8 mouse cellular contexts compared by ENCODE assay signal in the genomic region with DNA sequence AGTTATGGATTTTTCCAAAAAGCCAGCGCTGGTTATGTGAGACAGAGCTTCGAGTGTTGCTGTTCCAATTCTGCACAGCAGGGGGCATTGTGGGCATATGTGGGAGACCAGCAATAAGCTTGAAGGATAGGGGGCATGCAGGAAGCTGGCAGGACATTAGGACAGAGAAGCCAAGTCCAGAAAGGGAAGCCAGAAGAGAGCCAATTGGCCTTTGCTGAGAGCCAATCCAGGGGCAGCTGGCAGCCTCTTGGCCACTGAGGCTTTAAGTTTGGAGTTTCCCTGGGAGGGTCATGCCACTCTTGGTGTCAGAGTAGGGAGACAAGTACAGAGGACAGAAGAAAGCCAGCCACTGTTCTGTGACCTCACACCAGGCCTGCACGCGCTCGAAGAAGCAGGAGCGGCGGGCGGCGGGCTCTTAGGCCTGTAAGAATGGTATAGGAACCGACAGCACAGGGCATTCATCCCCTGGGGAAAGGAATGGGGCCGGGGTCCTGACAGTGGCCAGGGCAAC. TPM values are rescaled to one million over a fixed set of nuclear protein-coding genes. Genes with fewer than 3 reads are reported as not detected.
A peak's percentile ranks its signal among the peaks of the same experiment; 100 is the strongest.
DNase-seq lines count a peak whose midpoint lies in the region; ATAC-seq lines count a peak whose summit lies in the region.

No protein-coding gene starts in this region.

- WGBS in heart, embryonic 14.5 days: 56% methylated on average over 11 of the region's 11 CpGs
- 75% methylated on average over 11 of the region's 11 CpGs for WGBS in liver, embryonic 11.5 days
- 65% methylated on average over 11 of the region's 11 CpGs for WGBS in stomach, embryonic 14.5 days

- H3K9me3 ChIP-seq in heart, embryonic 14.5 days (ENCODE audit: control insufficient read depth, low read length): no peaks in the 10 kb centered on the region
- H3K9me3 ChIP-seq in liver, embryonic 11.5 days (ENCODE audit: control insufficient read depth, low read length): no peaks in the 10 kb centered on the region
- no peaks in the 10 kb centered on the region for H3K9me3 ChIP-seq in stomach, embryonic 14.5 days (ENCODE audit: control insufficient read depth, low read depth, low read length)

- H3K27ac ChIP-seq in brown adipose tissue, adult 24 weeks (replicated peaks; ENCODE audit: low read depth, low read length): peak overlapping the region; percentile 72
- peak overlapping the region; percentile 54 to 81 for H3K27ac ChIP-seq in heart, embryonic 14.5 days (replicated peaks in 1 of 2; ENCODE audit: control insufficient read depth in 1 of 2, insufficient read depth in 1 of 2, low read depth in 2 of 2, low read length in 2 of 2)
- no peak overlapping the region for H3K27ac ChIP-seq in liver, embryonic 11.5 days (ENCODE audit: low read depth, low read length)
- H3K27ac ChIP-seq in stomach, embryonic 14.5 days (ENCODE audit: low read length): no peak overlapping the region

- no peak overlapping the region for H3K4me2 ChIP-seq in heart, embryonic 14.5 days (ENCODE audit: low read length)
- H3K4me2 ChIP-seq in liver, embryonic 11.5 days: no peak overlapping the region
- no peak overlapping the region for H3K4me2 ChIP-seq in stomach, embryonic 14.5 days (replicated peaks; ENCODE audit: low read depth, low read length)

- H3K36me3 ChIP-seq in heart, embryonic 14.5 days (ENCODE audit: control insufficient read depth, insufficient read depth, low read length): peaks cover 96% of the 10 kb centered on the region
- H3K36me3 ChIP-seq in liver, embryonic 11.5 days (ENCODE audit: control insufficient read depth, insufficient read depth, low read length): no peaks in the 10 kb centered on the region
- H3K36me3 ChIP-seq in stomach, embryonic 14.5 days (ENCODE audit: control insufficient read depth, insufficient read depth, low read length): peaks cover 2% of the 10 kb centered on the region; the same call in 1 of the 2 replicates

- 0 out of 2 replicates have a peak overlapping the region, but pooled peaks have one; percentile 8 for H3K4me3 ChIP-seq in brown adipose tissue, adult 24 weeks (ENCODE audit: insufficient read depth, low read depth, low read length)
- no peak overlapping the region for H3K4me3 ChIP-seq in heart, embryonic 14.5 days (ENCODE audit: control insufficient read depth in 1 of 2, insufficient read depth in 1 of 2, low read depth in 1 of 2, low read length in 2 of 2)
- no peak overlapping the region for H3K4me3 ChIP-seq in liver, embryonic 11.5 days (ENCODE audit: low read depth, low read length)
- H3K4me3 ChIP-seq in stomach, embryonic 14.5 days (ENCODE audit: low read depth, low read length): no peak overlapping the region

- H3K4me1 ChIP-seq in brown adipose tissue, adult 24 weeks (ENCODE audit: control insufficient read depth, insufficient read depth, insufficient read length, low read length): no peaks in the 10 kb centered on the region
- H3K4me1 ChIP-seq in heart, embryonic 14.5 days (ENCODE audit: control insufficient read depth in 2 of 2, insufficient read depth in 2 of 2, low read length in 2 of 2): peaks cover 9 to 10% of the 10 kb centered on the region in 2 experiments; a peak in 3 of 4 replicates
- H3K4me1 ChIP-seq in liver, embryonic 11.5 days (replicated peaks; ENCODE audit: control insufficient read depth, insufficient read depth, low read length): no peaks in the 10 kb centered on the region
- H3K4me1 ChIP-seq in stomach, embryonic 14.5 days (ENCODE audit: control insufficient read depth, insufficient read depth, low read length): 0 out of 2 replicates have a peak, but pooled peaks cover 7% of the 10 kb centered on the region

- peak overlapping the region; percentile 40; the same call in 1 of the 2 replicates for H3K9ac ChIP-seq in heart, embryonic 14.5 days (ENCODE audit: low read length)
- H3K9ac ChIP-seq in liver, embryonic 11.5 days (ENCODE audit: low read depth, low read length): no peak overlapping the region
- no peak overlapping the region for H3K9ac ChIP-seq in stomach, embryonic 14.5 days (replicated peaks; ENCODE audit: low read depth, low read length)

- peak; percentile 89 for DNase-seq in fibroblast of lung, adult 2 months (ENCODE audit: low read depth)
- peak; percentile 95 for DNase-seq in kidney, postnatal 10 days
- DNase-seq in liver, embryonic 11.5 days (ENCODE audit: low spot score): peak; percentile 70
- peak; percentile 58 to 80 for DNase-seq in natural killer cell, adult 2 months (ENCODE audit: low spot score in 2 of 2)

- peak; percentile 87 for ATAC-seq in CD4-positive, CD25-positive, alpha-beta regulatory T cell, adult 4 months
- ATAC-seq in heart, embryonic 14.5 days (ENCODE audit: insufficient number of reproducible peaks, insufficient read depth, low FRiP score, low read depth): peak; percentile 70
- ATAC-seq in liver, embryonic 11.5 days (replicated peaks; ENCODE audit: low FRiP score): peak; percentile 36; the same call in 1 of the 2 replicates
- peak; percentile 83 for ATAC-seq in stomach, embryonic 14.5 days (ENCODE audit: insufficient number of reproducible peaks, insufficient read depth, low FRiP score, low read depth)

- no peaks in the 10 kb centered on the region for H3K27me3 ChIP-seq in heart, embryonic 14.5 days (ENCODE audit: control insufficient read depth, insufficient read depth, low read length)
- no peaks in the 10 kb centered on the region for H3K27me3 ChIP-seq in liver, embryonic 11.5 days (replicated peaks; ENCODE audit: control insufficient read depth, insufficient read depth, low read length)
- H3K27me3 ChIP-seq in stomach, embryonic 14.5 days (ENCODE audit: control insufficient read depth, insufficient read depth, low read length): no peaks in the 10 kb centered on the region

RNA-seq across cellular contexts. Expression of gene Srl, which starts 52.4 kb away (rescaled TPM):
- polyA plus RNA-seq in CD4-positive, CD25-positive, alpha-beta regulatory T cell, adult 4 months (2017; shearing (Covaris generic)): under 1 TPM; 0.42 to 0.97 TPM
- polyA plus RNA-seq in brown adipose tissue, adult 24 weeks (2012; ENCODE audit: insufficient read depth, insufficient read length, missing spikeins): 17.3 and 26.8 TPM in 2 replicates
- polyA plus RNA-seq in heart, embryonic 14.5 days (2014; fragmentation: Nextera tagmentation; extraction: Ambion mirVana): 259 and 288 TPM in 2 replicates
- 8.7 and 8.8 TPM in 2 replicates for polyA plus RNA-seq in liver, embryonic 11.5 days (2014; fragmentation: Nextera tagmentation; extraction: Ambion mirVana)
- 10.5 and 13.8 TPM in 2 replicates for polyA plus RNA-seq in stomach, embryonic 14.5 days (2014; fragmentation: Nextera tagmentation; extraction: Ambion mirVana)

Comparison
In these comparisons a context has a peak if more than half of its experiments do, and no peak if none do; other contexts are left out.
1. ATAC-seq: peak in every context shown above with its lines; median percentile 87 in CD4-positive, CD25-positive, alpha-beta regulatory T cell, adult 4 months; 83 in stomach, embryonic 14.5 days; 70 in heart, embryonic 14.5 days; 36 in liver, embryonic 11.5 days.
2. H3K27ac ChIP-seq: peak in brown adipose tissue, adult 24 weeks (single experiment) and heart, embryonic 14.5 days (2 of 2); none in liver, embryonic 11.5 days (single experiment) and stomach, embryonic 14.5 days (single experiment).
3. Peak in every context shown above with its lines, with median percentiles within 50 percentile points of each other: DNase-seq.